Mouse (Mus musculus) limb, embryonic 10.5 days (tissue): ENCODE results near the gene Ppp2ca. TPM values are rescaled to one million over a fixed set of nuclear protein-coding genes. Genes with fewer than 3 reads are reported as not detected.
"Not testable (repeated sequence)": the region's sequence is repeated elsewhere in the genome, so short reads cannot be mapped to it uniquely, and the experiment has no call there.

Source experiments
- DNase-seq: peaks from one replicate; pipeline ENCODE4 v3.0.0-alpha.2; 2017; ENCODE audit warnings: low spot score
- H3K27ac ChIP-seq: fragments of 300-500 bp; sonication (generic); 2 replicates; pipeline ENCODE4 v1.5.1; 2016; ENCODE audit warnings: mild to moderate bottlenecking
- H3K27me3 ChIP-seq: fragments of 300-500 bp; sonication (generic); 2 replicates; pipeline ENCODE4 v1.6.1; 2016; ENCODE audit warnings: low read depth, mild to moderate bottlenecking; ENCODE audit not compliant: poor library complexity, severe bottlenecking
- H3K36me3 ChIP-seq: fragments of 300-500 bp; sonication (generic); 2 replicates; pipeline ENCODE4 v1.6.1; 2016; ENCODE audit warnings: mild to moderate bottlenecking, moderate library complexity
- H3K4me1 ChIP-seq: fragments of 300-500 bp; sonication (generic); 2 replicates; pipeline ENCODE4 v1.6.1; 2016
- H3K4me3 ChIP-seq: fragments of 300-500 bp; sonication (generic); 2 replicates; pipeline ENCODE4 v1.5.1; 2016; ENCODE audit warnings: mild to moderate bottlenecking, moderate library complexity
- H3K9me3 ChIP-seq: fragments of 300-500 bp; sonication (generic); replicated peaks from 2 replicates; pipeline ENCODE4 v1.6.1; 2016; ENCODE audit warnings: mild to moderate bottlenecking
- WGBS: fragments of 180-500 bp; shearing (Covaris S2); methylation state at CpG from one replicate; pipeline ENCODE4 v1.1.7; 2016; 5-methylcytosine and 5-hydroxymethylcytosine counted together
- polyA plus RNA-seq: library from polyadenylated mRNA; unstranded; fragments of >200 nt; fragmentation: Nextera tagmentation; extraction: Ambion mirVana; gene quantifications from 2 replicates; pipeline ENCODE4 v1.2.1, GENCODE M21; 2016

Gene Ppp2ca
- polyA plus RNA-seq, 1 experiment from 2014 or later: 92.2 TPM

DNA sequence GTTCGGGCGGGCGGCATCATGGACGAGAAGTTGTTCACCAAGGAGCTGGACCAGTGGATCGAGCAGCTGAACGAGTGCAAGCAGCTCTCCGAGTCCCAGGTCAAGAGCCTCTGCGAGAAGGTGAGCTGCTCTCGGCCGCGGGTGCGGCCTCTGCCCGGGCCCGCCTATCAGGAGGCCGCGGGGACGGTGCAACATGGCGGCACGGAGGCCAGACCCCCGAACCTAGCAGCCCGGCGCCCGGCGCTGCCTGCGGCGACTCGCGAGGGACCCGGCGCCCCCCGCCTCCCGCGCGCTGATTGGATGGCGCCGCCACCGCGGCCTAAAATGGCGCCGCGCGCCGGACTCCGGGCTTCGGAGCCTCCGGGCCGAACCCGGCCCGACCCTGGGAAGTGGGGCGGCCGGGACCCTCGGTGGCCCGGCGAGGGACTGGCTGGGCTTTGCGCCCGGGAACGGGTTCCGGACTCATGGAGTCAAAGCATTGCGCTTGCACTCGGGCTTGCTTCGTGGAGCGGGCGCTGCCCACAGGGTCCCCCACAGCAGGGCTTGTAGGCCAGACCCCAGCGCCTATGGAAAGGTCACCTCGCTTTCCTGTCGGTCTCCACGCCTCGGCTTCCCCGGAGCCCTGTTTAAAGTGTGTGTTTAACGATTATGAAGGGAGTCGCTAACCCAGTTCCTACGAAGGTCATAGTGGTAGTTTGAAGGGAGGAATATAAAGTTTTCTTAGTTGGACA, 715 bp downstream of the Ppp2ca start:
- peak; percentile 89 for DNase-seq
- WGBS: under 1% methylated on average over 72 of the region's 72 CpGs
- no peaks in the 10 kb centered on the region for H3K9me3 ChIP-seq
- peaks cover 29% of the 10 kb centered on the region for H3K4me1 ChIP-seq
- peak overlapping the region; percentile 99 for H3K27ac ChIP-seq
- H3K4me3 ChIP-seq: peak overlapping the region; percentile 91
- H3K36me3 ChIP-seq: peaks cover 14% of the 10 kb centered on the region
- H3K27me3 ChIP-seq: no peaks in the 10 kb centered on the region

DNA sequence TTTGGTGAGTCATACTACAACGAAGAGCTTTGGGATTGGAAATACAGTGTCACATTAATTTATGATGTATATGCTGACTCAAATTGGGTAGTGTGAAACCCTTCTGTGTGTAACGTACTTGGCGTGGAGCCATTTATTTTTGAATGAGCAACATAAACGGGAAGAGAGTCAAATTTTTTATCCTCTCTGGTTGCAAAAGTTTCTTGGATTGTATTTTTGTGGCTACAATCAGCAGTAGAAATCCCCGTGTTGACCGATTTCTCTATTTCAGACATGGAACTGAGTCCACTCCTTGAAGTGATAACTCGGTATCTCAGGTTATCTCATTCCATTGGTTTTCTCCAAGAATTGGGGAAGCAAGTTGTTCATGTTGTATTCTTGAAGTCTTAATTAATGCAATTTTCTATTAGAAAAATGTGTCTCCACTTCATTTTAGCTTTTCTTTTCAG, 1.3 kb downstream of the Ppp2ca start:
- Histone ChIP-seq H3K9me3 (no peaks in the 10 kb centered on the region), H3K27ac (peak overlapping the region; percentile 99), H3K4me3 (peak overlapping the region; percentile 91), H3K27me3 (no peaks in the 10 kb centered on the region), H3K36me3 (peaks cover 14% of the 10 kb centered on the region), H3K4me1 (peaks cover 29% of the 10 kb centered on the region)
- DNase-seq: no peak
- 7% methylated on average over 7 of the region's 7 CpGs for WGBS

DNA sequence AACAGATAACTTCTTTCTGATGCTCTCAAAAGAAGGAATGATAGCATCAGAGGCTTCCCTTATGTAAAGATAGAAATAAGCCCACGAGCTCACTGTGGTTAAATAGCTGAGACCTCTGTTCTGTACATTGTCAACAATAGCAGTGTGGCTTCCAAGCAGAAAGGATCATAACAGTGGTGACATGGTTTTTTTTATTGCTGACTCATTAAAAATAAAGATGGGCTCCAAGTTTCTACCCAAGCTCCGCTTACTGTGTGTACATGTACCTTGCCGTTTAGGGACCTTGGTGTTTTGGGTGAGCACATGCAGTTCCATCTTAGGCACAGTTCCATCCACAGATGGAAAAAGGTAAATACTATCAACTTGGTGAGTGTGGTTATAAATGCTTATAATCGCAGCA, 4.5 kb downstream of the Ppp2ca start:
- Histone ChIP-seq H3K4me3 (no peak overlapping the region), H3K36me3 (peaks cover 17% of the 10 kb centered on the region), H3K27ac (no peak overlapping the region), H3K9me3 (no peaks in the 10 kb centered on the region), H3K27me3 (no peaks in the 10 kb centered on the region), H3K4me1 (peaks cover 23% of the 10 kb centered on the region)
- WGBS: 90% methylated on average over 4 of the region's 4 CpGs
- no peak for DNase-seq

- no peaks in the 10 kb centered on the region for H3K27me3 ChIP-seq
- no peak for DNase-seq
- H3K9me3 ChIP-seq: no peaks in the 10 kb centered on the region
- peaks cover 23% of the 10 kb centered on the region for H3K36me3 ChIP-seq
- H3K4me3 ChIP-seq: no peak overlapping the region
- H3K27ac ChIP-seq: no peak overlapping the region
- H3K4me1 ChIP-seq: peaks cover 13% of the 10 kb centered on the region
These were observed 7.0 kb downstream of the Ppp2ca start for GRCm38 (mm10) chr11:52105503-52105902.

- peaks cover 19% of the 10 kb centered on the region for H3K36me3 ChIP-seq
- WGBS: 95% methylated on average over 2 of the region's 2 CpGs
- no peaks in the 10 kb centered on the region for H3K27me3 ChIP-seq
- no peak for DNase-seq
- no peak overlapping the region for H3K27ac ChIP-seq
- H3K4me3 ChIP-seq: no peak overlapping the region
- peaks cover 7% of the 10 kb centered on the region for H3K4me1 ChIP-seq
- no peaks in the 10 kb centered on the region for H3K9me3 ChIP-seq
These were observed 7.6 kb downstream of the Ppp2ca start for GRCm38 (mm10) chr11:52106037-52106436.

GRCm38 (mm10) chr11:52106438-52106837, 8.0 kb downstream of the Ppp2ca start:
- Histone ChIP-seq H3K27ac (no peak overlapping the region), H3K4me3 (no peak overlapping the region), H3K4me1 (peaks cover 3% of the 10 kb centered on the region), H3K27me3 (no peaks in the 10 kb centered on the region), H3K9me3 (no peaks in the 10 kb centered on the region), H3K36me3 (peaks cover 15% of the 10 kb centered on the region)
- WGBS: 98% methylated on average over 1 of the region's 1 CpGs
- DNase-seq: no peak

DNA sequence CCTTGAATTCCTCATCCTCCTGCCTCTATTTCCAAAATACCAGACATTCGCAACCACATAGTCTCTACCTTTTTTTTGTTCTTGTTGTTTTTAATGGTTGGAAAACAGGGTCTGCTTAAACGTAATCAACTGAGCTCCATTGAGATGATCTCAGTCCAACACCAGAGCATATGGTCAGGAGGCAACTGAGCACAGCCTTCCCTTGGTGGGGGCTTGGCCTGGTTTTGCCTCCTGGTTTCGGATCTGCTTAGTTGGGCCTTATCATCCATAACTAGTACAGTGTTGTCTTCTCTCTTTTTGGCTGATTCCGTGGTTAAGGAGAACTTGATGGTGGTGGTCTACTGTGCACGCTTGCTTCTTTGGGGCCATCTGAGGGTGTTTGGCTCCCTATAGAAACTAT, 10.3 kb downstream of the Ppp2ca start:
- no peak for DNase-seq
- H3K9me3 ChIP-seq: no peaks in the 10 kb centered on the region
- H3K36me3 ChIP-seq: peaks cover 25% of the 10 kb centered on the region
- H3K27ac ChIP-seq: no peak overlapping the region
- H3K4me3 ChIP-seq: no peak overlapping the region
- WGBS: 90% methylated on average over 5 of the region's 5 CpGs
- H3K4me1 ChIP-seq: no peaks in the 10 kb centered on the region
- H3K27me3 ChIP-seq: no peaks in the 10 kb centered on the region

- DNase-seq: no peak
These were observed 10.9 kb downstream of the Ppp2ca start for GRCm38 (mm10) chr11:52109421-52109820.

GRCm38 (mm10) chr11:52115479-52115878, 17.0 kb downstream of the Ppp2ca start:
- Histone ChIP-seq H3K9me3 (no peaks in the 10 kb centered on the region), H3K27ac (no peak overlapping the region), H3K36me3 (peaks cover 80% of the 10 kb centered on the region), H3K4me1 (no peaks in the 10 kb centered on the region), H3K27me3 (no peaks in the 10 kb centered on the region), H3K4me3 (no peak overlapping the region)
- no peak for DNase-seq
- 96% methylated on average over 3 of the region's 3 CpGs for WGBS

More at GRCm38 (mm10) chr11:52109421-52109820, 10.9 kb downstream of the Ppp2ca start:
- Histone ChIP-seq H3K4me3 (no peak overlapping the region), H3K27ac (no peak overlapping the region), H3K27me3 (no peaks in the 10 kb centered on the region), H3K9me3 (no peaks in the 10 kb centered on the region), H3K4me1 (no peaks in the 10 kb centered on the region), H3K36me3 (peaks cover 31% of the 10 kb centered on the region)
- WGBS: 88% methylated on average over 1 of the region's 1 CpGs

- WGBS: 89% methylated on average over 6 of the region's 6 CpGs
- peaks cover 87% of the 10 kb centered on the region for H3K36me3 ChIP-seq
These were observed 17.6 kb downstream of the Ppp2ca start for GRCm38 (mm10) chr11:52116117-52116516.

GRCm38 (mm10) chr11:52117156-52117555, 18.7 kb downstream of the Ppp2ca start:
- no peak for DNase-seq
- no peaks in the 10 kb centered on the region for H3K4me1 ChIP-seq

More at GRCm38 (mm10) chr11:52116117-52116516, 17.6 kb downstream of the Ppp2ca start:
- DNase-seq, H3K27ac ChIP-seq, H3K27me3 ChIP-seq, H3K4me3 ChIP-seq, H3K9me3 ChIP-seq, H3K4me1 ChIP-seq: not testable (repeated sequence)

GRCm38 (mm10) chr11:52120415-52120814, 21.9 kb downstream of the Ppp2ca start:
- H3K9me3 ChIP-seq, H3K4me3 ChIP-seq, DNase-seq, H3K27me3 ChIP-seq, H3K27ac ChIP-seq, H3K4me1 ChIP-seq: not testable (repeated sequence)
- peaks cover 100% of the 10 kb centered on the region for H3K36me3 ChIP-seq

More at GRCm38 (mm10) chr11:52117156-52117555, 18.7 kb downstream of the Ppp2ca start:
- no peaks in the 10 kb centered on the region for H3K27me3 ChIP-seq
- no peak overlapping the region for H3K4me3 ChIP-seq
- peaks cover 97% of the 10 kb centered on the region for H3K36me3 ChIP-seq
- 96% methylated on average over 7 of the region's 7 CpGs for WGBS
- no peak overlapping the region for H3K27ac ChIP-seq
- no peaks in the 10 kb centered on the region for H3K9me3 ChIP-seq

DNA sequence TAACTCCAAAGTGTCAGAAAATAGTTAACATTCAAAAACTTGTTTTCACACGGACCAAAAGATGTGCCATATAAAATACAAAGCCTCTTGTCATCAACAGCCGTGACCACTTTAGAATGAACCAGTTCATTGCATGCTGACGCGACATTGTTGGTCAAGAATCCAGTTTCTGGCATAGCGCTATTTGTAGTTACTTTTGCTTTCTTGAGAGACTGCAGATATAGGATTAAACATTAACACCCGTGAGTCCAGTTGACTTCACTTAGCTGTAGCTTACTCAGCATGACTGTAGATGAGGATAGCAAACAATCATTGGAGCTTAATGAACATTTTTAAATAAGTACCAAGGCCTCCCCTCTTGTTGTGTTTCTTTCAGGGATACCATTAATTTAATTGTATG, 23.6 kb downstream of the Ppp2ca start:
- WGBS: 94% methylated on average over 6 of the region's 6 CpGs
- no peak overlapping the region for H3K4me3 ChIP-seq
- no peaks in the 10 kb centered on the region for H3K9me3 ChIP-seq
- no peak overlapping the region for H3K27ac ChIP-seq
- no peak for DNase-seq
- no peaks in the 10 kb centered on the region for H3K4me1 ChIP-seq
- peaks cover 98% of the 10 kb centered on the region for H3K36me3 ChIP-seq
- H3K27me3 ChIP-seq: no peaks in the 10 kb centered on the region

GRCm38 (mm10) chr11:52124468-52124867, 26.0 kb downstream of the Ppp2ca start:
- no peak for DNase-seq
- Histone ChIP-seq H3K9me3 (no peaks in the 10 kb centered on the region), H3K36me3 (peaks cover 85% of the 10 kb centered on the region), H3K27me3 (no peaks in the 10 kb centered on the region), H3K4me1 (no peaks in the 10 kb centered on the region), H3K4me3 (no peak overlapping the region), H3K27ac (no peak overlapping the region)
- WGBS: 94% methylated on average over 4 of the region's 4 CpGs
